Mouse (Mus musculus) CH12.LX (cell line): ENCODE measurements around the gene Adamts20.

Source experiments
- CTCF ChIP-seq, 2 experiments: IDR thresholded peaks in 1 of 2; conservative IDR thresholded peaks in 1 of 2; 2 replicates each; pipeline ENCODE4 v1.5.1; 2011 to 2012; ENCODE audit warnings: low read depth in 2 of 2, low read length in 2 of 2, improper control_type of control experiment in 1 of 2, inconsistent platforms in 1 of 2, mild to moderate bottlenecking in 1 of 2, moderate library complexity in 1 of 2
- EP300 ChIP-seq: IDR thresholded peaks from 2 replicates; pipeline ENCODE4 v1.6.1; 2011; ENCODE audit warnings: low read length, improper control_type of control experiment
- JUN ChIP-seq: IDR thresholded peaks from 2 replicates; pipeline ENCODE4 v1.6.1; 2011; ENCODE audit warnings: low read depth, mild to moderate bottlenecking, low read length, improper control_type of control experiment, moderate library complexity; ENCODE audit not compliant: insufficient read depth
- MAFK ChIP-seq: IDR thresholded peaks from 2 replicates; pipeline ENCODE4 v1.6.1; 2011; ENCODE audit warnings: low read length, improper control_type of control experiment; ENCODE audit not compliant: insufficient replicate concordance
- MAX ChIP-seq: IDR thresholded peaks from 2 replicates; pipeline ENCODE4 v1.6.1; 2011; ENCODE audit warnings: low read length, improper control_type of control experiment
- MXI1 ChIP-seq: IDR thresholded peaks from 2 replicates; pipeline ENCODE4 v1.6.1; 2011; ENCODE audit warnings: mild to moderate bottlenecking, low read depth, low read length, improper control_type of control experiment
- POLR2A ChIP-seq: IDR thresholded peaks from 2 replicates; pipeline ENCODE4 v1.6.1; 2011; ENCODE audit warnings: low read depth, mild to moderate bottlenecking, improper control_type of control experiment, low read length
- RCOR1 ChIP-seq: conservative IDR thresholded peaks from 2 replicates; pipeline ENCODE4 v1.6.1; 2012; ENCODE audit warnings: low read depth, mild to moderate bottlenecking, inconsistent platforms, low read length, improper control_type of control experiment
- ZKSCAN1 ChIP-seq: IDR thresholded peaks from 2 replicates; pipeline ENCODE4 v1.6.1; 2012; ENCODE audit warnings: low read depth, inconsistent platforms, low read length, improper control_type of control experiment, borderline replicate concordance

DNA sequence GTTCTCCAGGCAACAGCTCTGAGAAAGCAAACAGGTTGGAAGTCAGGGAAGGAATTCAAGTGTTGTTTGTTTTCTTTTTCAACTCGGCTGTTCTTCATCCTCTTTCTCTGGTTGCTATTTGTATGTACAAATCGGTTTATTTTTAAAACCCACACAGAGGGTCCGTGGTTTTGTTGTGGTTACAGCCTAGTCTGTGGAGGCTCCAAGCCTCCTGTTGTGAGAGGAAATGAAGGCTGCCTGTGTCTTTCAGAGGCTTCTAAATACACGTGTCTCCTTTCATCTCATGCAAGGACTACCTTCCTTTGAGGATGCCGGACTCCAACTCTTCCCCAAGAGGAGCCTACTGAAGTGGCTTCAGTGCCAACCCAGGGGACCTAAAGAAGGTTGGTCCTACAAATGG is 234.0 kb downstream of the Adamts20 start:
- no peak for TF ChIP-seq RCOR1
- no peak for TF ChIP-seq CTCF (conservative IDR thresholded peaks at IDR 0.05 in 1 of 2, IDR thresholded peaks at IDR 0.05 in 1 of 2; ENCODE audit: low read depth in 2 of 2, low read length in 2 of 2)
- no peak for TF ChIP-seq POLR2A
- no peak for TF ChIP-seq ZKSCAN1
- TF ChIP-seq JUN, result no peak
- no peak for TF ChIP-seq MAFK
- no peak for TF ChIP-seq EP300
- no peak for TF ChIP-seq MXI1
- TF ChIP-seq MAX, result no peak
